Mouse (Mus musculus) MEL-GATA-1-ER (cell line): Measurements from ENCODE around the gene Reg3d.
"Not testable (repeated sequence)": the region's sequence is repeated elsewhere in the genome, so short reads cannot be mapped to it uniquely, and the experiment has no call there.

ENCODE experiments used
- DNase-seq: peaks from one replicate; pipeline ENCODE4 v3.0.0-alpha.2; 2012; ENCODE audit warnings: low read depth; ENCODE audit errors: extremely low read depth

Reg3d gene

DNA sequence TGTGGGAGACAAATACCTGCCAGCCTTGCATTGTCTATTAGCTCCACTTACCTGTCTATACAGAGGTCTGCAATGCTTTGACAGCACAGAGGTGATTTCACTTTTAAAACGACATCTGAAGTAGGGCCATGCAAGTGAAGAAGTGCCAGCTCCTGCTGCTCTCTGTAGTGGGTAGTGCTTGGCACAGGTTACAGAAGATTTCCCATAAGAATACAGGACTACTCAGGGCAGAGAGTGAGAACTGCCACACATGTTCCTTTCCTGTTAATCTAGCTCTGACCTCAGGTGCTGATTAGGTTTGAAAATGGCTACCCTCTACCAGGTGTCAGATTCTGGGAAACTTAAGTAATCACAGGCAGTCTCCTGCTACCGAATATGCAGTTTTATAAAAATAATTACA lies at the start of gene Reg3d:
Gene Reg3d, minus strand, starts transcription at position 101 of the 400 bp plus-strand sequence.
- no peak for DNase-seq

DNA sequence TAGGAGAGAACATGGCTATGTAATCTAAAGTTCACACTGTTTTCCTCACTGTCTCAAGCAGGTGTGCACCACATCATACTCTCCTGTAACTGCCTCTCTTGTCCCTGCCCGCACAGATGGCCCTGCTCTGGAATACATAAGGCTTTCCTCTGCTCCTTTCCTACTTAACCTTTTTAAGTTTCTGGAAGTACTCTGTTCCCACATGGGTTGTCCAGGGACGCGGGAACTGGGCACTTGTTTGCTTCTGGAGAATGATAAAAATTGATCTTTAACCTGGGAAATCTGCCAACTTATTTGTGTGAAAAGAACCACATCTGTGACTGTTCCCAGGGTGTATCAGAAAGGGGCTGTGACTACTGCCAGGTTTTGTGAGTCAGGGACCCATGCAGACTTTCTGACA lies 46.8 kb upstream of the Reg3d start:
- DNase-seq, result no peak

DNA sequence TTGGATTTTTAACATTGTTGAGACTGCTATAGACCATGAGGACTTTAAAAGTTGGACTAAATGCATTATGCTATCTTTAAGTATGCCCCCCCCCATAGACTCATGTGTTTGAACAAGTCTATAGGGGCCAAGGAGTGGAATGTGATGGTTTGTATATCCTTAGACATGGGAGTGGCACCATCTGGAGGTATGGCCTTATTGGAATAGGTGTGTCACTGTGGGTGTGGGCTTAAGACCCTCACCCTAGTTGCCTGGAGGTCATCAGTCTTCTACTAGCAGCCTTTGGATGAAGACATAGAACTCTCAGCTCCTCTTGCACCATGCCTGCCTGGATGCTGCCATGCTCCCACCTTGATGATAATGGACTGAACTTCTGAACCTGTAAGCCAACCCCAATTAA lies 43.7 kb upstream of the Reg3d start, which contains the start of gene Reg1:
Gene Reg1, plus strand, starts transcription at position 301 of the 400 bp plus-strand sequence.
- not testable (repeated sequence) for DNase-seq

DNA sequence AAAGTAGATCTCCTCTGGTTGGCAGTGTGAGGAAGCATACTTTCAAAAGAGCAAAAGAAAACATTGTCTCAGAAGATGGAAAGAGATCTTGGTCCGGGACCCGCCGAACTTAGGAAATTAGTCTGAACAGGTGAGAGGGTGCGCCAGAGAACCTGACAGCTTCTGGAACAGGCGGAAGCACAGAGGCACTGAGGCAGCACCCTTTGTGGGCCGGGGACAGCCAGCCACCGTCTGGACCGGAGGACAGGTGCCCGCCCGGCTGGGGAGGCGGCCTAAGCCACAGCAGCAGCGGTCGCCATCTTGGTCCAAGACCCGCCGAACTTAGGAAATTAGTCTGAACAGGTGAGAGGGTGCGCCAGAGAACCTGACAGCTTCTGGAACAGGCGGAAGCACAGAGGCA lies 16.7 kb upstream of the Reg3d start, which contains the start of gene Reg2:
Gene Reg2, plus strand, starts transcription at position 301 of the 400 bp plus-strand sequence.
- DNase-seq, result not testable (repeated sequence)

DNA sequence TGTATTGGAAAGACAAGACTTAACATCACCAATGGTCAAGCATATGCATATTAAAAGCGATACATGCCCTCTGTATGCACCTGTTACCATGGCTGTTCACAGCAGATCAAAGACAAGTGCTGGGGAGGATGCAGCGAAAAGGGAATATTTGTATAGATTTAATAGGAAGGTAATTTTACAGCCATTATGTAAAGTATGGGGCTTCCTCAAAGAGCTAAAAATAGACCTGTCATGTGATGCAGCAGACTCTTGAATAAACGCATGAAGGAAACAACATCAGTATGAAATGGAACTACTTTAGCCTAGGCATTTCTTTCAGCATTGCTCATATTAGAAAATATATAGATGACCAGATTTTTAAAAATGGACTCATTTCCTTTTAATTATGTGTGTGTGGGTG lies 6.9 kb upstream of the Reg3d start:
- DNase-seq, result no peak

DNA sequence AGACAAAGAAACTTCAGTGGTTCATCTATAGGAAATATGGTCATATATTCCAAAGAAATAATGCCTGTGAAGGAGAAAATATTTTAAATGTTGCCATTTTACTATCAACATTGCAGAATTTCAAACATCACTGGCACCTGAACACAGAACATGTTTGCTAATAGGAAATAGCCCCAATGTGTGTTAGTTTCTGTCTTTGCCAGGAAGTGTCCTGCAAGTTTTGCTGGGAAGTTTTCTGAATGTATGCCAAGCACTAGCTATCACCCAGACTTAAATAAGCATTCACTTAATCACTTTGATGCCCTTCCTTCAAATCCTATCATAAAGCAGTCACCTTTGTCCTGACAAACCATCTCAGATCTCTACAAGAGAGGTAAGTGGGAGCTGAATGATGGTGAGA lies 1.7 kb upstream of the Reg3d start, which contains the start of gene Reg3a:
Gene Reg3a, plus strand, starts transcription at position 301 of the 400 bp plus-strand sequence.
- no peak for DNase-seq

DNA sequence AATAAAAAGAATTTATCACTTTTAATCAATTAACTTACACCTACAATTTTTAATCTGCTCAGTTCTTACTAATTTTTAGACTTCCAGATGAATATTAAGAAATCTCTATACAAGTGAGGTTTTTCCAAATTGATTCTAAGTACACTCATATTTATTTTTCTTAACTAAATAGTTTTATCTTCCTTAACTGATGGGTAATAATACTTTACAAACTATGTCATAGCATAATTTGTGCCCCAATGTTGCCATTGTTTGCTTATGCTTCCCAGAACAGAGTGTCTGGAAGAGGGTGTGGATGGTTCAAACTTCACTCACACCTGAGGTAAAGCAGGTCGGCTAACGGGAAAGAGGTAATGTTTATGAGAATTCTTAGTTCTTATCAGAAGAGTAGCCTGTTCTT lies 8.3 kb downstream of the Reg3d start, which contains the start of gene Reg3b:
Gene Reg3b, plus strand, starts transcription at position 301 of the 400 bp plus-strand sequence.
- no peak for DNase-seq

DNA sequence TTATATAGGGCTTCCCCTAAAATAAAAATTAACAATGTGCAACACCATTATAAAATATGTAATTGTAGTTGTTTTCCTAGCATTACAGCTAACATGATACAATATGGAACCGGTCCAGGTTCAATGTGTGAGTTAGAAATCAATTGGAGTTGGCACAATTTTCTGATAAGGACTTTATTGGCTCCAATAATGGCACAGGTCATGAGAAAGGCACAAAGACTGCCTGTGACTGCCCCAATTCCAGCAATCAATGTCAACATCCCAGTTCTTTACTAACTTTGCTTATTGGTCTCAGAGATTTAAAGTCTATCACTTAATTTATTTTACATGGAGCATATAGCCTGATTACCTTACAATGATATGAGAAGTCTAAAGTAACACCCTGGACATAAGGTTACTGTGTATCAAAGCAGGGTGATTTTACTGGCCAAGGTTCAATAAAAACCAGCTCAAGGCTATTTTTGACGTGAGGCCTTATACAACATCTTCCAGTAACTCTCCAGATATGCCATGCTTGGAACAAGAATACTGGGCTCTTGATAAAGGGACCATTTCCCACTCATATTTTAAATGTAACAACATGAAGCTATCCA lies 16.6 kb downstream of the Reg3d start:
- no peak for DNase-seq

DNA sequence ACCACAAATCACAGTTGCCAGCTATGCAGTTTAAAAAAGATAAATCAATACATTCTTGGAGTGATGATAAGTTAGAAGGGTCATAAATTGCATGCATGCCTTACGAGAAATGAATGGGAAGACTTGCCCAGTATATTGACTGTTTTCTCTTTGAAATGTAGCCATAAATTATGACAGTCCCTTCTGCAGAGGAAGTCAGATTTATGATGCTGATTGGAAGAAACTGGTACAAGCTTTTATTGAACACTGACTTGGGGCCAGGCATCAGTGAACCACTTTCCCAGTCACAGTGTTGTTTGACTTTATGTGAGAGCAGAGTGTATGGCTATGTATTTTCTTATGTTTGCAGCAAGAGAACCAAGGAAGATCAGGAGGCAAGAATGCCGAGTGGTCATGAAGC lies 37.0 kb downstream of the Reg3d start:
- no peak for DNase-seq

DNA sequence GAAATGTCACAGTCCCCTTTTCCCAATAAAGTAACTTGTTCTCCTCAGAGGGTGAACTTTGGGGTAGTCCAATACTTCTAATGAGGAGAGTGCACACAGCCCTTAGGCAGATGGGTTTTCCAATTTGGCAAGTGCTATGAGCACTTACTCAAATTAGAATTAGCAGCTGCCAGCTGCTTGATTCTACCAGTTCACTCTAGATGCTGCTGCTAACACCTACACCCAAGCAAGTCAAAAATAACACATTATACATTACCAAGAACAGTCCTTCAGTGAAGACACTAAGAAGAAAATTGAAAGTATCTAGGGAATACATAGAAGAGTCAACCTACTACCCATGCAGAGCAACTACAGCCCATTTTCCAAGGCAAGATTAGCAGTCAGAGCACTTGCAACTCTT lies 38.4 kb downstream of the Reg3d start:
- DNase-seq, result no peak

DNA sequence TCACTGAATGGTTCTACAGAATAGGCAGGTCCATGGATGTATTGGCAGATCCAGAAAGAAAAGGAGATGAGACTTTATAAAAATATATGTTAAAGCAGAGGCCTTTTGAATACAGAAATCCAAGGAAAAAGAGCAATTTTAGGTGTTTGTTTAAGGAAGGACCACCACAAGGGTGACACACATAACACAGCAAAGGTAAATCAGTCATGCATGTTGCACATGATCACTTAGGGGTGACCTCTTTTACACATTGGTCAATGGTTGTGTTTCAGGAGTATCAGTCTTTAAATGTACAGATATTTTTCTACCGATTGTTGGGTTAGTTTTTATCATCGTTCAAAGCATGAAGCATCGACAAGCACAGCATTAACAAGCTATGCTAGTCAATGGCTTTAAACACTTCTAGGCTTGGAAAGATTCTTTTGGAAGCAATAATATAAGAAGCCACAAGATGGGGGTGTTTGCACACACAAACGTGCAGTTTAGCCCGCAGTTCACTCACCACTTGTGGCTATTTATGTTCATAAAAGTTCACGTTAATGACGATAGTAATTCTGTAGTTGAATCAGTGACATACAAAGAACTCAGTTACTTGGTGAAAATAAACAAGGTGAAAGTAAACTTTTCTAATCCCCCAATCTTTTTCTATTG lies 46.6 kb downstream of the Reg3d start:
- no peak for DNase-seq

DNA sequence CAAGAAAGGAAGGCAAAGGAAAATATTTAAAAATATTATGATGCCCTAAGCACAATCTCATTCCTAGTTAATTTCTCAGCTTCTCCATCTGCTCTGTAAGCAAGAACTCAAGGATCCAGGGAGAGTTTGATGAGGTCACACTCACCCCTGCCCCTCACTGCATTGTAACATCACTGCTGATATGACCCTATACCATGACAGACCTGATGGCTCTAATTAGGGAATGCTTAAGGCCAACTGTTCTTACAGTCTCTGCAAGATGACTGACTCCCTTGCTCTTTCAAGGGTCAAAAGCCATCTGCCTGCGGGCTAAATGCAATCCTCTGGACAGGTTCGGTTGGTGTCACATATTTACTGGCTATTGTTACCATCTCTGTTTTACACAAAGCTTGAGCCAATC lies 49.5 kb downstream of the Reg3d start:
- DNase-seq, result no peak

DNA sequence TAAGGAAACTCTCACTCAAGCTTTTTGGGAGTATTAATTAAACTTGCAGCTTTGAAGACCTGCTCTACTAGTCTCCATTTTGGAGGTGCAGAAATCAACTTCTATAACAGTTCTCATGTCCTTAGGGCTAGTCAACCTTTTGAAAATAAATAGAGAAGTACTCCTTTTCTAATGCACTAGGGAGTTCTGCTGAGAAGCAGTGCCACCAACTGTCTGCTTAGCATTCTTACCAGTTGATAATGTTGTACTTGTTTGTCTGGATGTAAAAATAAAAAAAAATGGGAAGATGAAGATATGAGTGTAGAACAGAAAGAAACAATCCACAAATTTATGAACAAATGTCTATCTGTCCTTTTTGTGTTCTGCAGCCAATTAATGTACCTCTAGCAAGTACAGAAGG lies 50.9 kb downstream of the Reg3d start:
- DNase-seq, result no peak
